Mouse (Mus musculus) spleen, postnatal 4 days (tissue): ENCODE results near the gene Smim12.

ENCODE experiments used
- DNase-seq, 2 experiments: peaks; one replicate each; pipeline ENCODE4 v3.0.0; 2022; ENCODE audit warnings: low spot score in 2 of 2

Smim12 gene

GRCm38 (mm10) chr4:127235742-127236487 is 7.7 kb upstream of the Smim12 start:
- peak; percentile 82 to 94 for DNase-seq

GRCm38 (mm10) chr4:127236631-127237030 is 7.0 kb upstream of the Smim12 start:
- peak in 1 of 2 experiments; percentile 63 for DNase-seq

- DNase-seq: no peak
Observed at GRCm38 (mm10) chr4:127237271-127237670, 6.3 kb upstream of the Smim12 start.

GRCm38 (mm10) chr4:127242696-127243095 is 888 bp upstream of the Smim12 start:
- no peak for DNase-seq

GRCm38 (mm10) chr4:127243953-127244352 is 369 bp downstream of the Smim12 start:
- DNase-seq: no peak

GRCm38 (mm10) chr4:127249701-127250349 is 6.2 kb downstream of the Smim12 start:
- peak; percentile 90 to 96 for DNase-seq

GRCm38 (mm10) chr4:127251963-127252585 is 8.5 kb downstream of the Smim12 start:
- peak in 1 of 2 experiments; percentile 26 for DNase-seq

- DNase-seq: no peak
Observed at GRCm38 (mm10) chr4:127256739-127257138, 13.2 kb downstream of the Smim12 start.

- DNase-seq: no peak
Observed at GRCm38 (mm10) chr4:127258186-127258897, 14.8 kb downstream of the Smim12 start.

GRCm38 (mm10) chr4:127261601-127262000 is 18.0 kb downstream of the Smim12 start:
- no peak for DNase-seq

GRCm38 (mm10) chr4:127263438-127264182 is 20.0 kb downstream of the Smim12 start:
- DNase-seq: no peak

- no peak for DNase-seq
Observed at GRCm38 (mm10) chr4:127264183-127264554, 20.6 kb downstream of the Smim12 start.

- DNase-seq: no peak
Observed at GRCm38 (mm10) chr4:127278451-127279001, 34.9 kb downstream of the Smim12 start.

- DNase-seq: no peak
Observed at GRCm38 (mm10) chr4:127279241-127279640, 35.7 kb downstream of the Smim12 start.

- DNase-seq: no peak
Observed at GRCm38 (mm10) chr4:127286907-127287306, 43.3 kb downstream of the Smim12 start.

- DNase-seq: no peak
Observed at GRCm38 (mm10) chr4:127289039-127289548, 45.5 kb downstream of the Smim12 start.

- no peak for DNase-seq
Observed at GRCm38 (mm10) chr4:127292631-127293030, 49.0 kb downstream of the Smim12 start.
